Mouse (Mus musculus): ENCODE measurements around the gene Tbc1d22a. TPM values are rescaled to one million over a fixed set of nuclear protein-coding genes. Genes with fewer than 3 reads are reported as not detected.

The Tbc1d22a gene
- polyA plus RNA-seq, 1 experiment: 19.5 TPM

DNA sequence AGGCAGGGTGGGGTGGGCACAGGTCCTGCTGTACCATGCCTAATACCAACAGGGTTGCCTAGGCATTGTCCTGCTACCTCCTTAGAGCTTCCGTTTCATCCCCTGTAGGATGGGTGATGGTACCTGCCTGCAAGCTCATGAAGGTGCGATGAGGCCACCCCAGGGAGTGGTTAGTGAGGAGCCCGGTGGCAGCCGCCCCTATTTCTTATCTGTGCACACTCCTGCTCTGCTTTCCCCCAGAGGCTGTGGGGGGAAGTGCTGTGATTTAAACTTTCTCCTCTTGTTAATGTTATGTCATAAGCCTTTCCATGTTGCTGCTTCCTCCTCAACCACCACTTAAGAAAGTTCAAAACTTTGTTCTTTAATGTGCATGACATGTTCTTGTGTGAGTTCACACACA, 38.4 kb downstream of the Tbc1d22a start:
- H3K27me3 ChIP-seq (ENCODE audit: control insufficient read depth, insufficient read depth, low read length): no peaks in the 10 kb centered on the region
- H3K36me3 ChIP-seq (ENCODE audit: control insufficient read depth, insufficient read depth, low read length): no peaks in the 10 kb centered on the region
- no peaks in the 10 kb centered on the region; the same call in 1 of the 2 replicates for H3K4me1 ChIP-seq (ENCODE audit: control insufficient read depth, insufficient read depth, low read length)
- H3K27ac ChIP-seq (ENCODE audit: control insufficient read depth, insufficient read depth, low read depth, low read length): no peak overlapping the region
- no peak overlapping the region for H3K4me3 ChIP-seq (ENCODE audit: control insufficient read depth, low read depth, low read length)
- no peak for TF ChIP-seq POLR2A (IDR thresholded peaks at IDR 0.05; ENCODE audit: control insufficient read depth, low read depth, low read length)
- no peak for TF ChIP-seq CTCF (IDR thresholded peaks at IDR 0.05; ENCODE audit: control insufficient read depth, insufficient read depth, insufficient replicate concordance, low read depth, low read length)

- H3K36me3 ChIP-seq (ENCODE audit: control insufficient read depth, insufficient read depth, low read length): no peaks in the 10 kb centered on the region
- H3K27me3 ChIP-seq (ENCODE audit: control insufficient read depth, insufficient read depth, low read length): no peaks in the 10 kb centered on the region
- H3K4me3 ChIP-seq (ENCODE audit: control insufficient read depth, low read depth, low read length): no peak overlapping the region
- H3K4me1 ChIP-seq (ENCODE audit: control insufficient read depth, insufficient read depth, low read length): no peaks in the 10 kb centered on the region; the same call in 1 of the 2 replicates
- TF ChIP-seq POLR2A (IDR thresholded peaks at IDR 0.05; ENCODE audit: control insufficient read depth, low read depth, low read length): no peak
- no peak overlapping the region for H3K27ac ChIP-seq (ENCODE audit: control insufficient read depth, insufficient read depth, low read depth, low read length)
Measured at GRCm38 (mm10) chr15:86253411-86253810, 39.2 kb downstream of the Tbc1d22a start.

GRCm38 (mm10) chr15:86256201-86256600, 41.9 kb downstream of the Tbc1d22a start:
- TF ChIP-seq CTCF (IDR thresholded peaks at IDR 0.05; ENCODE audit: control insufficient read depth, insufficient read depth, insufficient replicate concordance, low read depth, low read length) (no peak), POLR2A (IDR thresholded peaks at IDR 0.05; ENCODE audit: control insufficient read depth, low read depth, low read length) (no peak)
- Histone ChIP-seq H3K4me1 (ENCODE audit: control insufficient read depth, insufficient read depth, low read length) (no peaks in the 10 kb centered on the region; the same call in 1 of the 2 replicates), H3K27ac (ENCODE audit: control insufficient read depth, insufficient read depth, low read depth, low read length) (no peak overlapping the region), H3K4me3 (ENCODE audit: control insufficient read depth, low read depth, low read length) (no peak overlapping the region), H3K27me3 (ENCODE audit: control insufficient read depth, insufficient read depth, low read length) (no peaks in the 10 kb centered on the region), H3K36me3 (ENCODE audit: control insufficient read depth, insufficient read depth, low read length) (no peaks in the 10 kb centered on the region)

- H3K36me3 ChIP-seq (ENCODE audit: control insufficient read depth, insufficient read depth, low read length): no peaks in the 10 kb centered on the region
- H3K4me1 ChIP-seq (ENCODE audit: control insufficient read depth, insufficient read depth, low read length): no peaks in the 10 kb centered on the region; the same call in 1 of the 2 replicates
- H3K4me3 ChIP-seq (ENCODE audit: control insufficient read depth, low read depth, low read length): no peak overlapping the region
- TF ChIP-seq POLR2A (IDR thresholded peaks at IDR 0.05; ENCODE audit: control insufficient read depth, low read depth, low read length): no peak
- no peak for TF ChIP-seq CTCF (IDR thresholded peaks at IDR 0.05; ENCODE audit: control insufficient read depth, insufficient read depth, insufficient replicate concordance, low read depth, low read length)
- no peaks in the 10 kb centered on the region for H3K27me3 ChIP-seq (ENCODE audit: control insufficient read depth, insufficient read depth, low read length)
- H3K27ac ChIP-seq (ENCODE audit: control insufficient read depth, insufficient read depth, low read depth, low read length): no peak overlapping the region
Measured at GRCm38 (mm10) chr15:86256728-86257179, 42.5 kb downstream of the Tbc1d22a start.

GRCm38 (mm10) chr15:86257916-86258685, 43.8 kb downstream of the Tbc1d22a start:
- no peaks in the 10 kb centered on the region for H3K36me3 ChIP-seq (ENCODE audit: control insufficient read depth, insufficient read depth, low read length)
- no peak for TF ChIP-seq POLR2A (IDR thresholded peaks at IDR 0.05; ENCODE audit: control insufficient read depth, low read depth, low read length)
- no peak for TF ChIP-seq CTCF (IDR thresholded peaks at IDR 0.05; ENCODE audit: control insufficient read depth, insufficient read depth, insufficient replicate concordance, low read depth, low read length)
- H3K27me3 ChIP-seq (ENCODE audit: control insufficient read depth, insufficient read depth, low read length): no peaks in the 10 kb centered on the region
- no peak overlapping the region for H3K4me3 ChIP-seq (ENCODE audit: control insufficient read depth, low read depth, low read length)
- no peaks in the 10 kb centered on the region; the same call in 1 of the 2 replicates for H3K4me1 ChIP-seq (ENCODE audit: control insufficient read depth, insufficient read depth, low read length)
- no peak overlapping the region for H3K27ac ChIP-seq (ENCODE audit: control insufficient read depth, insufficient read depth, low read depth, low read length)

DNA sequence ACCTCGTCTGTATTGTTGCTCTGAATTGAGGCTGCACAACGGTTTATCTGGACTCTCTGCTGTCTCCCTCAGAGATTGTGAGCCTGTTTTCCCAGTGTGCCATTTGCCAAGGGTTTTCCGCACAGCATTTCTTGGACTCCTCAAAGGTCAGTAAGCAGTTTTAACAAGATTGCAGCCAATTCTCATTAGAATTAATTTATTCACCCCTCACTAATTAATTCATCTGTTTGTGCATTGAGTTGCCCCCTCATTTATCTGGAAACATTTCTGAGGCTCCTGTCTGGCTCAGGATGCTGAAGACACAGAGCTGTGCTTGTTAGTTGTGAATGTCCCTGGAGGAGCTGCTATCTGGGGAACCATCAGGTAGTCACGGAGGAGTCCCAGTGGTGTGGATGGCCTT, 45.0 kb downstream of the Tbc1d22a start:
- no peaks in the 10 kb centered on the region for H3K27me3 ChIP-seq (ENCODE audit: control insufficient read depth, insufficient read depth, low read length)
- no peaks in the 10 kb centered on the region for H3K36me3 ChIP-seq (ENCODE audit: control insufficient read depth, insufficient read depth, low read length)
- TF ChIP-seq CTCF (IDR thresholded peaks at IDR 0.05; ENCODE audit: control insufficient read depth, insufficient read depth, insufficient replicate concordance, low read depth, low read length) (no peak), POLR2A (IDR thresholded peaks at IDR 0.05; ENCODE audit: control insufficient read depth, low read depth, low read length) (no peak)
- H3K4me3 ChIP-seq (ENCODE audit: control insufficient read depth, low read depth, low read length): no peak overlapping the region
- H3K4me1 ChIP-seq (ENCODE audit: control insufficient read depth, insufficient read depth, low read length): no peaks in the 10 kb centered on the region; the same call in 1 of the 2 replicates
- no peak overlapping the region for H3K27ac ChIP-seq (ENCODE audit: control insufficient read depth, insufficient read depth, low read depth, low read length)

GRCm38 (mm10) chr15:86260111-86260510, 45.9 kb downstream of the Tbc1d22a start:
- no peaks in the 10 kb centered on the region for H3K36me3 ChIP-seq (ENCODE audit: control insufficient read depth, insufficient read depth, low read length)

More at GRCm38 (mm10) chr15:86260111-86260510, 45.9 kb downstream of the Tbc1d22a start:
- Histone ChIP-seq H3K27ac (ENCODE audit: control insufficient read depth, insufficient read depth, low read depth, low read length) (no peak overlapping the region), H3K27me3 (ENCODE audit: control insufficient read depth, insufficient read depth, low read length) (no peaks in the 10 kb centered on the region), H3K4me1 (ENCODE audit: control insufficient read depth, insufficient read depth, low read length) (no peaks in the 10 kb centered on the region; the same call in 1 of the 2 replicates), H3K4me3 (ENCODE audit: control insufficient read depth, low read depth, low read length) (no peak overlapping the region)
- no peak for TF ChIP-seq CTCF (IDR thresholded peaks at IDR 0.05; ENCODE audit: control insufficient read depth, insufficient read depth, insufficient replicate concordance, low read depth, low read length)
- no peak for TF ChIP-seq POLR2A (IDR thresholded peaks at IDR 0.05; ENCODE audit: control insufficient read depth, low read depth, low read length)

Data from testis, adult 2 months (tissue).